Mouse (Mus musculus) heart, adult 2 months (tissue): ENCODE measurements around the gene Bhmt2. TPM values are rescaled to one million over a fixed set of nuclear protein-coding genes. Genes with fewer than 3 reads are reported as not detected.

Experiments
- DNase-seq, 2 experiments: peaks; one replicate each; pipeline ENCODE4 v3.0.0; 2021
- H3K27ac ChIP-seq: fragments of 200-600 bp; 2 replicates; pipeline ENCODE4 v1.8.1; 2022
- H3K27me3 ChIP-seq: fragments of 200-500 bp; 2 replicates; pipeline ENCODE4 v1.6.1; 2012; ENCODE audit warnings: mild to moderate bottlenecking, low read length, inconsistent platforms, mixed read lengths; ENCODE audit not compliant: control insufficient read depth, insufficient read depth
- H3K36me3 ChIP-seq: fragments of 200-500 bp; 2 replicates; pipeline ENCODE4 v1.6.1; 2012; ENCODE audit warnings: low read length, inconsistent platforms; ENCODE audit not compliant: control insufficient read depth, insufficient read depth
- H3K4me1 ChIP-seq: fragments of 200-500 bp; 2 replicates; pipeline ENCODE4 v1.6.1; 2011; ENCODE audit warnings: low read length; ENCODE audit not compliant: control insufficient read depth, insufficient read depth
- H3K4me3 ChIP-seq: fragments of 200-600 bp; 2 replicates; pipeline ENCODE4 v1.8.1; 2022
- H3K79me2 ChIP-seq: fragments of 200-500 bp; replicated peaks from 2 replicates; pipeline ENCODE4 v1.6.1; 2012; ENCODE audit warnings: mild to moderate bottlenecking, inconsistent platforms, low read length, moderate library complexity, mixed read lengths; ENCODE audit not compliant: control insufficient read depth, insufficient read depth
- H3K9ac ChIP-seq: fragments of 200-500 bp; 2 replicates; pipeline ENCODE4 v1.6.1; 2012; ENCODE audit warnings: low read depth, mild to moderate bottlenecking, control low read depth, inconsistent platforms, low read length, mixed read lengths
- CTCF ChIP-seq: fragments of 200-600 bp; IDR thresholded peaks from 2 replicates; pipeline ENCODE4 v1.8.1; 2022; ENCODE audit warnings: antibody characterized with exemption, mild to moderate bottlenecking, moderate library complexity
- EP300 ChIP-seq: fragments of 200-500 bp; IDR thresholded peaks from 2 replicates; pipeline ENCODE4 v1.6.1; 2011; ENCODE audit warnings: low read depth, low read length, control low read depth; ENCODE audit not compliant: insufficient read depth
- POLR2A ChIP-seq: fragments of 200-500 bp; IDR thresholded peaks from 2 replicates; pipeline ENCODE4 v1.6.1; 2011; ENCODE audit warnings: mild to moderate bottlenecking, low read depth, low read length, control low read depth; ENCODE audit not compliant: insufficient read depth
- WGBS: fragments of 180-500 bp; shearing (Covaris S2); methylation state at CpG from one replicate; pipeline ENCODE4 v1.1.7; 2018; 5-methylcytosine and 5-hydroxymethylcytosine counted together
- intact Hi-C: fragments of 180-260 bp; cut with DNase I; formaldehyde crosslinking; loops from one replicate; pipeline ENCODE4 v1.15.1; 2025
- polyA plus RNA-seq: library from polyadenylated mRNA; depleted of rRNA; stranded (reverse); fragments of >200 nt; gene quantifications from 2 replicates; pipeline ENCODE4 v1.2.3, GENCODE M21; 2012
- total RNA-seq, 2 experiments: library from RNA; stranded (reverse); gene quantifications; 2 replicates each; pipeline ENCODE4 v1.2.3; 2021

The Bhmt2 gene
- total and polyA plus RNA-seq, 3 experiments: not detected

GRCm38 (mm10) chr13:93637282-93638245 lies 36.5 kb downstream of the Bhmt2 start, which contains the start of gene Bhmt:
Gene Bhmt, minus strand, starts transcription at chr13:93637961.
- H3K27me3 ChIP-seq: no peaks in the 10 kb centered on the region
- H3K9ac ChIP-seq: no peak within 1 kb of the TSS
- H3K4me1 ChIP-seq: no peaks in the 10 kb centered on the region
- 62% methylated on average over 19 of the region's 19 CpGs for WGBS
- no peak within 1 kb of the TSS for H3K4me3 ChIP-seq
- no peaks in the 10 kb centered on the region for H3K79me2 ChIP-seq
- no peak for TF ChIP-seq POLR2A
- no peak for TF ChIP-seq EP300
- no peak for TF ChIP-seq CTCF
- DNase-seq: no peak
- H3K27ac ChIP-seq: no peak within 1 kb of the TSS
- intact Hi-C loops: no loop called here
- H3K36me3 ChIP-seq: no peaks in the 10 kb centered on the region

DNA sequence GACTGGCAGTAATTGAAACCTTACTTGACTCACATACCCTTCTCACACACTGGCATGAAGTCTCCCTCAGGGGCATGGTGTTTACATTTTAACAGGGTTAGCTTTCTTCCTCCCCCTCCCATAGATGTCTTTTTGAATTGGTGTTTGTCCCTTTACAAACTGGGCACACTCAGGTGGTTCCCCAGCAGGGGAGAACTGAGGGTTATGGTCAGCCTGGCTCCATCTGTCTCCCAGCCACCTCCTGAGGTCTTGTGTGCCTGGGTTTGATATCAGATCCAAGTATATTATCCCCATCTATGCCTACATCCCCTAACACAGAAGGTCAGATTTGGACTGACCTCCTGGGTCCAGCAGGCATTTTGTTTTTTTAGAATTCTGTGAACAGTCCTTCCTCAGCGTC lies 37.5 kb downstream of the Bhmt2 start:
- Histone ChIP-seq H3K27me3 (no peaks in the 10 kb centered on the region), H3K36me3 (no peaks in the 10 kb centered on the region), H3K4me1 (no peaks in the 10 kb centered on the region), H3K79me2 (no peaks in the 10 kb centered on the region), H3K27ac (no peak overlapping the region), H3K4me3 (no peak overlapping the region), H3K9ac (no peak overlapping the region)
- no peak for TF ChIP-seq POLR2A
- TF ChIP-seq EP300: no peak
- no peak for TF ChIP-seq CTCF
- intact Hi-C loops: no loop called here
- no peak for DNase-seq
- WGBS: 83% methylated on average over 1 of the region's 1 CpGs

- no peaks in the 10 kb centered on the region for H3K4me1 ChIP-seq
- intact Hi-C loops: no loop called here
- H3K27me3 ChIP-seq: no peaks in the 10 kb centered on the region
- 84% methylated on average over 5 of the region's 5 CpGs for WGBS
- H3K27ac ChIP-seq: no peak overlapping the region
- H3K4me3 ChIP-seq: no peak overlapping the region
- no peak for DNase-seq
- no peak overlapping the region for H3K9ac ChIP-seq
- H3K79me2 ChIP-seq: no peaks in the 10 kb centered on the region
- TF ChIP-seq CTCF (no peak), POLR2A (no peak), EP300 (no peak)
- no peaks in the 10 kb centered on the region for H3K36me3 ChIP-seq
Observed at GRCm38 (mm10) chr13:93632927-93633326, 41.2 kb downstream of the Bhmt2 start.

GRCm38 (mm10) chr13:93630941-93631705 lies 43.0 kb downstream of the Bhmt2 start:
- H3K36me3 ChIP-seq: no peaks in the 10 kb centered on the region
- H3K9ac ChIP-seq: no peak overlapping the region
- no peak overlapping the region for H3K27ac ChIP-seq
- no peaks in the 10 kb centered on the region for H3K4me1 ChIP-seq
- H3K79me2 ChIP-seq: no peaks in the 10 kb centered on the region
- 74% methylated on average over 10 of the region's 10 CpGs for WGBS
- DNase-seq: no peak
- intact Hi-C loops: no loop called here
- TF ChIP-seq CTCF (no peak), EP300 (no peak), POLR2A (no peak)
- H3K27me3 ChIP-seq: no peaks in the 10 kb centered on the region
- H3K4me3 ChIP-seq: no peak overlapping the region

- Histone ChIP-seq H3K27ac (no peak overlapping the region), H3K27me3 (no peaks in the 10 kb centered on the region), H3K4me1 (no peaks in the 10 kb centered on the region), H3K36me3 (no peaks in the 10 kb centered on the region), H3K9ac (no peak overlapping the region), H3K4me3 (no peak overlapping the region), H3K79me2 (no peaks in the 10 kb centered on the region)
- intact Hi-C loops: no loop called here
- WGBS: 58% methylated on average over 6 of the region's 6 CpGs
- TF ChIP-seq EP300 (no peak), POLR2A (no peak), CTCF (no peak)
- no peak for DNase-seq
Observed at GRCm38 (mm10) chr13:93628861-93629260, 45.2 kb downstream of the Bhmt2 start.
